Comparison of ENCODE assay signal across 27 mouse cellular contexts in the genomic region with DNA sequence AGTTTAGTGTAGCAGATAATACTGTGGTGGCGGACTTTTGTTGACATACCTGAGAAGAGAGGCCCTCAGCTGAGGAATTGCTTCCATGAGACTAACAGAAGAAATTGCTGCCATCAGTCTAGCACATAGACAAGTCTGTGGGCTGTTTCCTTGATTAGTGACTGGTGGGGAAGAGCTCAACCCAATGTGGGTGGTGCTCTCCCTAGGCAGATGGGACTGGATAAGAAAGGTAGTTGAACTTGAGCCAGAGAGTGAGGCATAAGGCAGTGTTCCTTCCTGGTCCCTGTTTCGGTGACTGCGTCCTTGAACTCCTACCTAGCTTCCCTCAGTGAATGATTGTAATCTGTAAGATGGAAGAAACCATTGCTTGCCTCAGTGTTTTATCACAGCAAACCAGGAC.
DNase-seq lines count a peak whose midpoint lies in the region; ATAC-seq and TF ChIP-seq lines count a peak whose summit lies in the region.
"Had no signal": no experiment of that assay in that cellular context is flagged by ENCODE, and none has a peak within 500 bp of the region (broad histone marks: within the 10 kb centered on the region; RNA-seq: fewer than 3 reads in every experiment).

No protein-coding gene starts in this region.

- WGBS in midbrain, embryonic 11.5 days: 93% methylated on average over 3 of the region's 3 CpGs
- 95% methylated on average over 3 of the region's 3 CpGs for WGBS in midbrain, embryonic 14.5 days
- 53% methylated on average over 3 of the region's 3 CpGs for WGBS in intestine, postnatal 0 days
- WGBS in stomach, postnatal 0 days: 76% methylated on average over 3 of the region's 3 CpGs

- no peak overlapping the region for H3K9ac ChIP-seq in midbrain, embryonic 11.5 days (ENCODE audit: low read length)
- no peak overlapping the region for H3K9ac ChIP-seq in midbrain, embryonic 14.5 days (replicated peaks; ENCODE audit: low read length)
- H3K9ac ChIP-seq in intestine, postnatal 0 days (ENCODE audit: low read depth, low read length): no peak overlapping the region
- H3K9ac ChIP-seq in stomach, postnatal 0 days (ENCODE audit: low read length): no peak overlapping the region
- H3K9ac ChIP-seq: embryonic facial prominence, embryonic 12.5 days; embryonic facial prominence, embryonic 15.5 days; forebrain, embryonic 15.5 days; heart, embryonic 12.5 days; heart, embryonic 15.5 days; hindbrain, embryonic 13.5 days had no signal

- DNase-seq in midbrain, embryonic 11.5 days (ENCODE audit: low spot score, missing footprints): peak; percentile 77
- no peak for DNase-seq in midbrain, embryonic 14.5 days
- DNase-seq in stomach, postnatal 0 days (ENCODE audit: low spot score): peak; percentile 17
- no peak for DNase-seq in heart, postnatal 25 days (ENCODE audit: low spot score)
- DNase-seq: adrenal gland, adult 2 months; adrenal gland, postnatal 14 days; B cell, adult 2 months; cerebellum, adult 11 months; cerebellum, adult 2 months; cerebellum, adult 9-11 months; cerebellum, postnatal 25 days; gastrocnemius, postnatal 10 days; heart, adult 18-20 months; heart, postnatal 10 days; heart, postnatal 4 days; kidney, adult 11 months had no signal

- TF ChIP-seq EP300 in stomach, postnatal 0 days (optimal IDR thresholded peaks at IDR 0.05): no peak

- no peak for TF ChIP-seq CTCF in intestine, postnatal 0 days (IDR thresholded peaks at IDR 0.05; ENCODE audit: low read depth)
- TF ChIP-seq CTCF in stomach, postnatal 0 days (IDR thresholded peaks at IDR 0.05; ENCODE audit: low read depth): no peak

- H3K4me3 ChIP-seq in midbrain, embryonic 11.5 days (ENCODE audit: low read depth, low read length): no peak overlapping the region
- no peak overlapping the region for H3K4me3 ChIP-seq in midbrain, embryonic 14.5 days (replicated peaks; ENCODE audit: low read depth, low read length)
- no peak overlapping the region for H3K4me3 ChIP-seq in intestine, postnatal 0 days (ENCODE audit: low read depth, low read length)
- no peak overlapping the region for H3K4me3 ChIP-seq in stomach, postnatal 0 days (ENCODE audit: low read depth, low read length)
- H3K4me3 ChIP-seq: embryonic facial prominence, embryonic 12.5 days; embryonic facial prominence, embryonic 15.5 days; forebrain, embryonic 15.5 days; heart, embryonic 12.5 days; heart, embryonic 15.5 days; hindbrain, embryonic 13.5 days had no signal

- H3K4me1 ChIP-seq in midbrain, embryonic 11.5 days (ENCODE audit: control insufficient read depth, insufficient read depth, low read length): peaks cover 10% of the 10 kb centered on the region; the same call in 1 of the 2 replicates
- peaks cover 17% of the 10 kb centered on the region for H3K4me1 ChIP-seq in midbrain, embryonic 14.5 days (ENCODE audit: control insufficient read depth, insufficient read depth, low read length)
- peaks cover 4% of the 10 kb centered on the region; the same call in 1 of the 2 replicates for H3K4me1 ChIP-seq in intestine, postnatal 0 days (replicated peaks; ENCODE audit: control insufficient read depth, insufficient read depth, low read length)
- 0 out of 2 replicates have a peak, but pooled peaks cover 2% of the 10 kb centered on the region for H3K4me1 ChIP-seq in stomach, postnatal 0 days (replicated peaks; ENCODE audit: control insufficient read depth, insufficient read depth)
- H3K4me1 ChIP-seq: embryonic facial prominence, embryonic 15.5 days; heart, embryonic 15.5 days had no signal

- H3K27ac ChIP-seq in midbrain, embryonic 11.5 days (ENCODE audit: low read depth, low read length): no peak overlapping the region
- no peak overlapping the region for H3K27ac ChIP-seq in midbrain, embryonic 14.5 days (replicated peaks; ENCODE audit: low read depth, low read length)
- H3K27ac ChIP-seq in intestine, postnatal 0 days (ENCODE audit: low read depth, low read length): no peak overlapping the region
- H3K27ac ChIP-seq in stomach, postnatal 0 days (replicated peaks): no peak overlapping the region
- H3K27ac ChIP-seq: embryonic facial prominence, embryonic 12.5 days; embryonic facial prominence, embryonic 15.5 days; forebrain, embryonic 15.5 days; heart, embryonic 15.5 days had no signal

- H3K9me3 ChIP-seq in midbrain, embryonic 11.5 days (ENCODE audit: control insufficient read depth, low read length): no peaks in the 10 kb centered on the region
- 0 out of 2 replicates have a peak, but pooled peaks cover 4% of the 10 kb centered on the region for H3K9me3 ChIP-seq in midbrain, embryonic 14.5 days (ENCODE audit: control insufficient read depth, low read length)
- H3K9me3 ChIP-seq in intestine, postnatal 0 days (ENCODE audit: control insufficient read depth): no peaks in the 10 kb centered on the region
- no peaks in the 10 kb centered on the region for H3K9me3 ChIP-seq in stomach, postnatal 0 days (ENCODE audit: control insufficient read depth, low read length)
- H3K9me3 ChIP-seq: embryonic facial prominence, embryonic 12.5 days; embryonic facial prominence, embryonic 15.5 days; forebrain, embryonic 15.5 days had no signal

- no peak overlapping the region for H3K4me2 ChIP-seq in midbrain, embryonic 11.5 days
- no peak overlapping the region for H3K4me2 ChIP-seq in midbrain, embryonic 14.5 days (ENCODE audit: low read length)
- H3K4me2 ChIP-seq in intestine, postnatal 0 days (replicated peaks; ENCODE audit: low read depth): no peak overlapping the region
- H3K4me2 ChIP-seq in stomach, postnatal 0 days (replicated peaks; ENCODE audit: low read depth): no peak overlapping the region
- H3K4me2 ChIP-seq: embryonic facial prominence, embryonic 12.5 days; embryonic facial prominence, embryonic 15.5 days; forebrain, embryonic 15.5 days; heart, embryonic 12.5 days; heart, embryonic 15.5 days; hindbrain, embryonic 13.5 days had no signal

- intact Hi-C loops in heart, postnatal 25 days (cut with DNase I): no loop called here

- ATAC-seq in midbrain, embryonic 11.5 days (ENCODE audit: low FRiP score): no peak
- no peak for ATAC-seq in midbrain, embryonic 14.5 days (ENCODE audit: low FRiP score, low TSS enrichment)
- ATAC-seq in intestine, postnatal 0 days: peak; percentile 79
- ATAC-seq in stomach, postnatal 0 days (ENCODE audit: low FRiP score, low TSS enrichment): peak; percentile 85
- no peak for ATAC-seq in granulocyte monocyte progenitor cell, adult 5-6 weeks (replicated peaks; ENCODE audit: poor library complexity, severe bottlenecking)
- ATAC-seq: forebrain, embryonic 15.5 days; hindbrain, embryonic 16.5 days had no signal

- H3K27me3 ChIP-seq in midbrain, embryonic 11.5 days (ENCODE audit: control insufficient read depth, insufficient read depth, low read length): peaks cover 2% of the 10 kb centered on the region; the same call in 1 of the 2 replicates
- H3K27me3 ChIP-seq in midbrain, embryonic 14.5 days (ENCODE audit: control insufficient read depth, insufficient read depth, low read length): no peaks in the 10 kb centered on the region
- H3K27me3 ChIP-seq in intestine, postnatal 0 days (replicated peaks; ENCODE audit: control insufficient read depth, insufficient read depth, low read length): no peaks in the 10 kb centered on the region
- H3K27me3 ChIP-seq in stomach, postnatal 0 days (ENCODE audit: control insufficient read depth, insufficient read depth, low read length): no peaks in the 10 kb centered on the region
- H3K27me3 ChIP-seq: CH12.LX; embryonic facial prominence, embryonic 12.5 days; embryonic facial prominence, embryonic 15.5 days; forebrain, embryonic 15.5 days; hindbrain, embryonic 13.5 days had no signal

- H3K36me3 ChIP-seq in midbrain, embryonic 11.5 days (ENCODE audit: control insufficient read depth, insufficient read depth, low read length): no peaks in the 10 kb centered on the region
- H3K36me3 ChIP-seq in midbrain, embryonic 14.5 days (ENCODE audit: control insufficient read depth, insufficient read depth, low read length): no peaks in the 10 kb centered on the region
- no peaks in the 10 kb centered on the region for H3K36me3 ChIP-seq in intestine, postnatal 0 days (ENCODE audit: control insufficient read depth, insufficient read depth)
- no peaks in the 10 kb centered on the region for H3K36me3 ChIP-seq in stomach, postnatal 0 days (ENCODE audit: control insufficient read depth, insufficient read depth, low read length)
- H3K36me3 ChIP-seq: embryonic facial prominence, embryonic 12.5 days; embryonic facial prominence, embryonic 15.5 days; forebrain, embryonic 15.5 days; G1E; heart, embryonic 12.5 days; heart, embryonic 15.5 days; hindbrain, embryonic 13.5 days had no signal

Comparison
In these comparisons a context has a peak if more than half of its experiments do, and no peak if none do; other contexts are left out.
1. DNase-seq: peak in midbrain, embryonic 11.5 days (single experiment) and stomach, postnatal 0 days (single experiment); none in midbrain, embryonic 14.5 days (single experiment) and heart, postnatal 25 days (single experiment).
2. ATAC-seq: peak in intestine, postnatal 0 days (single experiment) and stomach, postnatal 0 days (single experiment); none in midbrain, embryonic 11.5 days (single experiment), midbrain, embryonic 14.5 days (single experiment) and granulocyte monocyte progenitor cell, adult 5-6 weeks (single experiment).